Mouse (Mus musculus) intestine, postnatal 0 days (tissue): ENCODE measurements around the gene Sec24d. TPM values are rescaled to one million over a fixed set of nuclear protein-coding genes. Genes with fewer than 3 reads are reported as not detected.

ENCODE experiments used
- ATAC-seq: fragments of 200-750 bp; cut with Nextera tagmentation; 2 replicates; pipeline ENCODE4 v1.8.0; 2017; ENCODE audit warnings: mild to moderate bottlenecking, moderate TSS enrichment, moderate library complexity
- H3K27ac ChIP-seq: fragments of 300-500 bp; sonication (generic); 2 replicates; pipeline ENCODE4 v1.5.1; 2014; ENCODE audit warnings: mild to moderate bottlenecking, low read depth, low read length, moderate library complexity
- H3K27me3 ChIP-seq: fragments of 300-500 bp; sonication (generic); replicated peaks from 2 replicates; pipeline ENCODE4 v1.6.1; 2014; ENCODE audit warnings: low read length, mixed read lengths; ENCODE audit not compliant: control insufficient read depth, insufficient read depth
- H3K36me3 ChIP-seq: fragments of 300-500 bp; sonication (generic); 2 replicates; pipeline ENCODE4 v1.6.1; 2014; ENCODE audit warnings: mild to moderate bottlenecking, moderate library complexity; ENCODE audit not compliant: control insufficient read depth, insufficient read depth
- H3K4me1 ChIP-seq: fragments of 300-500 bp; sonication (generic); replicated peaks from 2 replicates; pipeline ENCODE4 v1.6.1; 2014; ENCODE audit warnings: antibody characterized with exemption, low read length, mixed read lengths; ENCODE audit not compliant: control insufficient read depth, insufficient read depth
- H3K4me2 ChIP-seq: fragments of 300-500 bp; sonication (generic); replicated peaks from 2 replicates; pipeline ENCODE4 v1.6.1; 2014; ENCODE audit warnings: low read depth, mild to moderate bottlenecking, moderate library complexity
- H3K4me3 ChIP-seq: fragments of 300-500 bp; sonication (generic); 2 replicates; pipeline ENCODE4 v1.5.1; 2014; ENCODE audit warnings: low read depth, low read length
- H3K9ac ChIP-seq: fragments of 300-500 bp; sonication (generic); 2 replicates; pipeline ENCODE4 v1.6.1; 2014; ENCODE audit warnings: mild to moderate bottlenecking, low read depth, low read length
- H3K9me3 ChIP-seq: fragments of 300-500 bp; sonication (generic); 2 replicates; pipeline ENCODE4 v1.6.1; 2016; ENCODE audit warnings: mixed run types; ENCODE audit not compliant: control insufficient read depth
- CTCF ChIP-seq: sonication (generic); IDR thresholded peaks from 2 replicates; pipeline ENCODE4 v1.5.1; 2016; ENCODE audit warnings: low read depth, mild to moderate bottlenecking, control low read depth, antibody characterized with exemption, moderate library complexity
- WGBS: fragments of 180-500 bp; shearing (Covaris S2); extraction: QIAGEN DNeasy Blood & Tissue Kit; methylation state at CpG from one replicate; pipeline ENCODE4 v1.1.7; 2014; 5-methylcytosine and 5-hydroxymethylcytosine counted together
- polyA plus RNA-seq: library from polyadenylated mRNA; unstranded; fragments of >200 nt; fragmentation: Nextera tagmentation; extraction: Ambion mirVana; gene quantifications from 2 replicates; pipeline ENCODE4 v1.2.1, GENCODE M21; 2015

The Sec24d gene
- polyA plus RNA-seq, 1 experiment from 2014 or later: 210 TPM

DNA sequence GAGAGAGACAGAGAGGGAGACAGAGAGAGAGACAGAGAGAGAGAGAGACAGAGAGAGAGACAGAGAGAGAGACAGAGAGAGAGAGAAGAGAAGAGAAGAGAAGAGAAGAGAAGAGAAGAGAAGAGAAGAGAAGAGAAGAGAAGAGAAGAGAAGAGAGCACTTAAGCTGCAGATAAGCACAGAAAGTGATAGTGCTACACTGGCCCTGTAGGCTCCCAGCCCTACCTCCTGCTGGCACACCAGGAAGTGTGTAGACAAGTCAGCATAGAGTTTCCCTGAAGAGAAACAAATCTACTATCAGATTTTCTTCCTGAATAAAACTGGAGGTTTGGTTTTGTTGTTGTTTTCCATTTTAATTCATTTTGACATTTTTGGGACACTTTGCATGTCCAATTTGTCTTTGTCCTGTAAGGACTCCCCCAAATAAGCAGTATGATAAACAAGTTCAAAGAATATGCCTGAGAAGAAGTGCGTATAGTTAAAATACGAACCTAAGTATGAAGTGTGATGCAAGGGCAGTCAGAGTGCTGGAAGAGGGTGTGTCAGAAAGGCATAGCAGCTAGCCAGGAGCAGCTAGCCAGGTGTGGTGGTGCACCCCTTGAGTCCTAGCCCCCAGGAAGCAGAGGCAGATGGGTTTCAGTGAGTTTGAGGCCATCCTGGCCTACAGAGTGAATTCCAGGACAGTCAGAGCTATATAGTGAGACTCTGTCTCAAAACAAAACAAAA lies 65.2 kb downstream of the Sec24d start:
- H3K4me3 ChIP-seq: no peak overlapping the region
- no peaks in the 10 kb centered on the region for H3K9me3 ChIP-seq
- H3K9ac ChIP-seq: no peak overlapping the region
- no peak overlapping the region for H3K4me2 ChIP-seq
- H3K27me3 ChIP-seq: no peaks in the 10 kb centered on the region
- peaks cover 24% of the 10 kb centered on the region for H3K36me3 ChIP-seq
- ATAC-seq: peak; percentile 28; the same call in 1 of the 2 replicates
- 51% methylated on average over 2 of the region's 2 CpGs for WGBS
- TF ChIP-seq CTCF: no peak
- peaks cover 13% of the 10 kb centered on the region; the same call in 1 of the 2 replicates for H3K4me1 ChIP-seq
- peak overlapping the region; percentile 46 for H3K27ac ChIP-seq

DNA sequence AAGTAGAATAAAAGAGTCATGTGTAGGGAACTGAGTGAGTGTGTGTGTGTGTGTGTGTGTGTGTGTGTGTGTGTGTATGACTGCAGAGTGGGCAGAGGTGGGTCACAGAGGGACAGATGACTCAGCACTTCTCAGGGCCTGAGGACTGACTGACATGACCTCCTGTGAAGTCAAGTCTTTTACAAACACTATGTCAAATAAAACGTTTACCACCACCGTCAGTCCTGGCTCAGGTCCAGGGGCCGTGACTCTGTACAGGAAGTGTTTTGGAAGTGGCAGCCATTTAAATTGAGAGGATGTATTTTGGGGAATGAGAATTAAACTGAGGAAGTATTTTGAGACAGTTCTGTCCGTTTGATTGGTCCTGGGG lies 65.8 kb downstream of the Sec24d start:
- Histone ChIP-seq H3K27ac (peak overlapping the region; percentile 46; the same call in 1 of the 2 replicates), H3K36me3 (peaks cover 24% of the 10 kb centered on the region), H3K27me3 (no peaks in the 10 kb centered on the region), H3K4me2 (no peak overlapping the region), H3K9ac (no peak overlapping the region), H3K9me3 (no peaks in the 10 kb centered on the region), H3K4me1 (peaks cover 13% of the 10 kb centered on the region; the same call in 1 of the 2 replicates), H3K4me3 (no peak overlapping the region)
- peak; percentile 23; the same call in 1 of the 2 replicates for ATAC-seq
- WGBS: 17% methylated on average over 4 of the region's 4 CpGs
- TF ChIP-seq CTCF: no peak

GRCm38 (mm10) chr3:123334947-123335346 lies 67.7 kb downstream of the Sec24d start:
- ATAC-seq: peak; percentile 37; the same call in 1 of the 2 replicates
- H3K27ac ChIP-seq: peak overlapping the region; percentile 82
- no peak overlapping the region for H3K9ac ChIP-seq
- WGBS: 24% methylated on average over 7 of the region's 7 CpGs
- H3K4me1 ChIP-seq: peaks cover 13% of the 10 kb centered on the region; the same call in 1 of the 2 replicates
- no peak for TF ChIP-seq CTCF
- H3K9me3 ChIP-seq: no peaks in the 10 kb centered on the region
- H3K27me3 ChIP-seq: no peaks in the 10 kb centered on the region
- H3K36me3 ChIP-seq: peaks cover 21% of the 10 kb centered on the region
- no peak overlapping the region for H3K4me2 ChIP-seq
- no peak overlapping the region for H3K4me3 ChIP-seq

GRCm38 (mm10) chr3:123335480-123335879 lies 68.2 kb downstream of the Sec24d start:
- Histone ChIP-seq H3K9ac (no peak overlapping the region), H3K4me1 (peaks cover 13% of the 10 kb centered on the region; the same call in 1 of the 2 replicates), H3K4me3 (no peak overlapping the region), H3K4me2 (no peak overlapping the region), H3K9me3 (no peaks in the 10 kb centered on the region), H3K36me3 (peaks cover 19% of the 10 kb centered on the region), H3K27me3 (no peaks in the 10 kb centered on the region), H3K27ac (no peak overlapping the region)
- no peak for TF ChIP-seq CTCF
- 16% methylated on average over 3 of the region's 3 CpGs for WGBS
- ATAC-seq: no peak

DNA sequence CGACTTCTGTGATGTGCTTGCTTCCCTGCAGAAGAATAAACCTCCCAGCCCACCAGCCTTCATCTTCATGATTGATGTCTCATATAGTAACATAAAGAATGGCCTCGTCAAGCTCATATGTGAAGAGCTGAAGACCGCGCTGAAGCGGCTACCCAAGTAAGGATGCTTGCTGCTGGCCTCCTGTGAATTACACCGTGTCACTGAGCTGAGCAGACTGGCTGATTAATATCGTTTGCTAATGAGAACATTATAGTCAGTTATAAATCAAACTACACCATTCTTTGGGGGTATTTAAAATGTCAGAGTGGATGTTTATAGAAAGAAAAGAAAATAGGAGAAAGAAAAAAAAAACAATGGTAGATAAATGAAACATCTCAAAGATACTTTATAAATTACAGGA lies 69.2 kb downstream of the Sec24d start:
- Histone ChIP-seq H3K4me3 (no peak overlapping the region), H3K4me1 (peaks cover 13% of the 10 kb centered on the region; the same call in 1 of the 2 replicates), H3K9ac (no peak overlapping the region), H3K27me3 (no peaks in the 10 kb centered on the region), H3K4me2 (no peak overlapping the region), H3K27ac (no peak overlapping the region), H3K9me3 (no peaks in the 10 kb centered on the region), H3K36me3 (peaks cover 20% of the 10 kb centered on the region)
- 58% methylated on average over 7 of the region's 7 CpGs for WGBS
- ATAC-seq: no peak
- no peak for TF ChIP-seq CTCF

DNA sequence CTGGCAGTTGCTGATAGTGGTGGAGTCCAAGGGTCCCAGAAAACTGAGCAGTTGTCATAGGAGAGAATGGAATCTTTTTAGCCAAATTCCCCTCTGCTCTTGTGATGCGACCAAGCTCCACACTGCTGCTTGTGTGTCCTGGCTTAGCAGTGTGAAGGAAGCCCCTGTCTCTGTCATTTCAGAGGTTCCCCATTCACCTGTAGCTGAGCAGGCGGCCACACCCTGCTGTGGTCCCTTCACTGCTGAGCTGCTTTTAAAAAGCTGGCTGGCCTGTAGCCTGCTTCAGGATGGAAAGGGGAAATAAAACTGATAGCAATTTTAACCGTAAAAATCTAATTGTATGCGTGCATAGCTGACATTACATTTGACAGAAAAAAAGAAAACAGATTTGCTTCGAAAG lies 69.7 kb downstream of the Sec24d start:
- Histone ChIP-seq H3K4me1 (peaks cover 13% of the 10 kb centered on the region; the same call in 1 of the 2 replicates), H3K4me2 (no peak overlapping the region), H3K4me3 (no peak overlapping the region), H3K27me3 (no peaks in the 10 kb centered on the region), H3K27ac (no peak overlapping the region), H3K9me3 (no peaks in the 10 kb centered on the region), H3K36me3 (peaks cover 18% of the 10 kb centered on the region), H3K9ac (no peak overlapping the region)
- TF ChIP-seq CTCF: no peak
- ATAC-seq: no peak
- WGBS: 71% methylated on average over 5 of the region's 5 CpGs
